Mouse (Mus musculus): Measurements from ENCODE around the gene Ano9. TPM values are rescaled to one million over a fixed set of nuclear protein-coding genes. Genes with fewer than 3 reads are reported as not detected.
A peak's percentile ranks its signal among the peaks of the same experiment; 100 is the strongest.

Gene Ano9
- polyA plus RNA-seq (2016; fragmentation: Nextera tagmentation; extraction: Ambion mirVana) = 1.8 and 2.5 TPM in 2 replicates

GRCm38 (mm10) chr7:141117636-141118035, at the start of gene Ano9:
Ano9 (minus strand) TSS chr7:141117806.
- Histone ChIP-seq H3K9me3 (no peaks in the 10 kb centered on the region), H3K36me3 (replicated peaks) (no peaks in the 10 kb centered on the region), H3K4me1 (peaks cover 12% of the 10 kb centered on the region), H3K4me3 (peak within 1 kb of the TSS; percentile 40), H3K27ac (replicated peaks) (peak within 1 kb of the TSS; percentile 30; the same call in 1 of the 2 replicates), H3K27me3 (replicated peaks; ENCODE audit: low read depth, poor library complexity, severe bottlenecking) (peaks cover 34% of the 10 kb centered on the region)
- peak; percentile 25 for DNase-seq (ENCODE audit: low spot score)
- WGBS = 8% methylated on average over 9 of the region's 9 CpGs

DNA sequence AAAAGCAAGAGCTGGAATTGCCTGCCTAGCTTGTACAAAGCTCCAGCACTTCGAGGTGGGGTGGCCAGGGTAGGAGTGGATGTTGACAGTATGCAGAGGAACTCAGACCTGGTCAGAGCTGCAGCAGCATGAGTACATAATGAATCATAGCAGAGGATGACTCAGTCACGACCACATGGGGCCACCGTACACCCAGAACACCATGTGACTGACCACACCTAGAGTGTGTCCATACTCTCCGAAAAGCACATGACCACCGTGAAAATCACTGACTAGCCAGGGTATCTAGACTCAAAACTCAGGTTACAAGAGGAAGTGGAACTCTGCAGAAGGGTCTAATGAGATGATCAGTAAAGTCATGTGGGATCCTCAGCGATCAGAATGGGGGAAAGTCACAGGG, 47.2 kb upstream of the Ano9 start:
- Histone ChIP-seq H3K4me3 (no peak overlapping the region), H3K9me3 (no peaks in the 10 kb centered on the region), H3K27ac (replicated peaks) (no peak overlapping the region), H3K27me3 (replicated peaks; ENCODE audit: low read depth, poor library complexity, severe bottlenecking) (no peaks in the 10 kb centered on the region), H3K4me1 (peaks cover 24% of the 10 kb centered on the region), H3K36me3 (replicated peaks) (peaks cover 67% of the 10 kb centered on the region)
- 89% methylated on average over 6 of the region's 6 CpGs for WGBS
- DNase-seq (ENCODE audit: low spot score) = no peak

GRCm38 (mm10) chr7:141164397-141164796, 46.8 kb upstream of the Ano9 start:
- DNase-seq (ENCODE audit: low spot score) = no peak
- H3K27ac ChIP-seq (replicated peaks) = no peak overlapping the region
- peaks cover 71% of the 10 kb centered on the region for H3K36me3 ChIP-seq (replicated peaks)
- H3K4me1 ChIP-seq = peaks cover 24% of the 10 kb centered on the region
- H3K27me3 ChIP-seq (replicated peaks; ENCODE audit: low read depth, poor library complexity, severe bottlenecking) = no peaks in the 10 kb centered on the region
- H3K9me3 ChIP-seq = no peaks in the 10 kb centered on the region
- 94% methylated on average over 7 of the region's 7 CpGs for WGBS
- no peak overlapping the region for H3K4me3 ChIP-seq

- Histone ChIP-seq H3K36me3 (replicated peaks) (peaks cover 88% of the 10 kb centered on the region), H3K4me3 (no peak overlapping the region), H3K27me3 (replicated peaks; ENCODE audit: low read depth, poor library complexity, severe bottlenecking) (no peaks in the 10 kb centered on the region), H3K9me3 (no peaks in the 10 kb centered on the region), H3K4me1 (no peaks in the 10 kb centered on the region), H3K27ac (replicated peaks) (no peak overlapping the region)
- no peak for DNase-seq (ENCODE audit: low spot score)
- WGBS = 95% methylated on average over 9 of the region's 9 CpGs
These were observed 37.8 kb upstream of the Ano9 start for GRCm38 (mm10) chr7:141155362-141155761.

GRCm38 (mm10) chr7:141148639-141149038, 31.0 kb upstream of the Ano9 start:
- Histone ChIP-seq H3K4me1 (no peaks in the 10 kb centered on the region), H3K36me3 (replicated peaks) (peaks cover 88% of the 10 kb centered on the region)

DNA sequence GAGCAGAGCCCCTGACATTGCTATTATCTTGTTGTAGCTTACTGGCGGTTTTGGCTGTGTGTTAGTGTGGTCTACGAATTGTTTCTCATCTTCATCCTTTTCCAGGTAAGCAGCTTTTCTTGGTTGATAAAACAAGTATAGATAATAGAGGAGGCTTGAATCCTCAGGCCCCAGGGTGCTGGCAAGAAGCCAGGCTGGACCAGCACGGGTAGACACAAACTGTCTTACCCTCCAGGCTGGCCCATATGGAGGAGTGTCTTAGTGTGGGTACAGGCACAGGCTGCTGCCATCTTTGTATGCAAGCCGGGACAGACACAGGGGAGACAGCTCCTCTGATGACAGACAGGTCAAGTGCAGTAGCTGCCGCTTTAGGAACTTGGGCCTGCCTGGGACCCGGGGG, 29.4 kb upstream of the Ano9 start:
- no peaks in the 10 kb centered on the region for H3K4me1 ChIP-seq
- DNase-seq (ENCODE audit: low spot score) = no peak
- 87% methylated on average over 6 of the region's 6 CpGs for WGBS
- peaks cover 87% of the 10 kb centered on the region for H3K36me3 ChIP-seq (replicated peaks)
- no peak overlapping the region for H3K27ac ChIP-seq (replicated peaks)
- no peaks in the 10 kb centered on the region for H3K27me3 ChIP-seq (replicated peaks; ENCODE audit: low read depth, poor library complexity, severe bottlenecking)
- H3K4me3 ChIP-seq = no peak overlapping the region
- no peaks in the 10 kb centered on the region for H3K9me3 ChIP-seq

More at GRCm38 (mm10) chr7:141148639-141149038, 31.0 kb upstream of the Ano9 start:
- 78% methylated on average over 4 of the region's 4 CpGs for WGBS
- no peaks in the 10 kb centered on the region for H3K9me3 ChIP-seq
- H3K4me3 ChIP-seq = no peak overlapping the region
- H3K27me3 ChIP-seq (replicated peaks; ENCODE audit: low read depth, poor library complexity, severe bottlenecking) = no peaks in the 10 kb centered on the region
- no peak for DNase-seq (ENCODE audit: low spot score)
- H3K27ac ChIP-seq (replicated peaks) = no peak overlapping the region

DNA sequence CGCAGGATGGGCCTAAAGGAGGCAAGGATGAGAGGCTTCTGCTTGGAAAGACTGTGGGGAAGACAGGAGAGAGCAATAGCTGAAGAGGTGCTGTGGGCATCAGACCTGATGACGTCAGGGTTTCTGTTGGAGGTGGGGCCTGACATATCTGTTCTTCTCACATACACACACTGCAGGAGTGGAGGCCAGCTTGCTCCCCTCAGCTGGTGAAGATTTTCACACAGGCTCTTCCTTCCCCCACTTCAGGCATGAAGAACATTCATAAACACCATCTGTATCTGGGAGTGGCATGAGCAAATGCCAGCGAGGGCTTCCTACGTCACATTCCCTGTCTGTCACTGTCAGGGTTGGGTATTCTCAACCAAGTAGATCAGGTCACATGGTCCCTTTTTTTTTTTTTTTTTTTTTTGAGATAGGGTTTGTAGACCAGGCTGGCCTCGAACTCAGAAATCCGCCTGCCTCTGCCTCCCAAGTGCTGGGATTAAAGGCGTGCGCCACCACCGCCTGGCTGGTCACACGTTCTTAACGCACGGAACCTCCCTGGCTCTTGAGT, 28.5 kb upstream of the Ano9 start:
- 94% methylated on average over 12 of the region's 12 CpGs for WGBS
- no peak overlapping the region for H3K27ac ChIP-seq (replicated peaks)
- no peak for DNase-seq (ENCODE audit: low spot score)
- no peaks in the 10 kb centered on the region for H3K4me1 ChIP-seq
- H3K9me3 ChIP-seq = no peaks in the 10 kb centered on the region
- H3K27me3 ChIP-seq (replicated peaks; ENCODE audit: low read depth, poor library complexity, severe bottlenecking) = no peaks in the 10 kb centered on the region
- peaks cover 83% of the 10 kb centered on the region for H3K36me3 ChIP-seq (replicated peaks)
- no peak overlapping the region for H3K4me3 ChIP-seq

- H3K36me3 ChIP-seq (replicated peaks) = peaks cover 81% of the 10 kb centered on the region
- DNase-seq (ENCODE audit: low spot score) = no peak
- H3K27me3 ChIP-seq (replicated peaks; ENCODE audit: low read depth, poor library complexity, severe bottlenecking) = no peaks in the 10 kb centered on the region
- H3K9me3 ChIP-seq = no peaks in the 10 kb centered on the region
- no peak overlapping the region for H3K27ac ChIP-seq (replicated peaks)
- no peaks in the 10 kb centered on the region for H3K4me1 ChIP-seq
- no peak overlapping the region for H3K4me3 ChIP-seq
- WGBS = 69% methylated on average over 1 of the region's 1 CpGs
These were observed 27.8 kb upstream of the Ano9 start for GRCm38 (mm10) chr7:141145403-141145802.

DNA sequence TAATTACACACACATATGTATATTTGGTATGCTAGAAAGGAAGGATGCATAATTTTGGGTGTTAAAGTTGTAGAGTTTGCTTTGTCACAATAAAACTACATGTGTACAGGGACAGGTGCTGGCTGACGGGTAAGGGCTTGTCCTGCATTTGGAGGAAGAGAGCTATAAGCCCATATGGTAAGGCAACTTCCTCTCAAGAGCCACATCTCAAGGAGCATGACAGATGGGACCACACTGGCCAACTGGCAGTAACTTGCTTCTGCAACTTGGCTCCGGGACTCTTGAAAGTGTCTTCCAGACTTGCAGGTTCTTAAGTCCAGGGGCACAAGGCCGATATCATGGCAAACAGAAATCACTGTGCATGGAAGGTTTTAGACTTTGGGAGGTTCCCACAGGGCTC, 27.0 kb upstream of the Ano9 start:
- no peak overlapping the region for H3K27ac ChIP-seq (replicated peaks)
- no peaks in the 10 kb centered on the region for H3K9me3 ChIP-seq
- no peak for DNase-seq (ENCODE audit: low spot score)
- H3K4me3 ChIP-seq = no peak overlapping the region
- peaks cover 87% of the 10 kb centered on the region for H3K36me3 ChIP-seq (replicated peaks)
- no peaks in the 10 kb centered on the region for H3K4me1 ChIP-seq
- 90% methylated on average over 3 of the region's 3 CpGs for WGBS
- no peaks in the 10 kb centered on the region for H3K27me3 ChIP-seq (replicated peaks; ENCODE audit: low read depth, poor library complexity, severe bottlenecking)

DNA sequence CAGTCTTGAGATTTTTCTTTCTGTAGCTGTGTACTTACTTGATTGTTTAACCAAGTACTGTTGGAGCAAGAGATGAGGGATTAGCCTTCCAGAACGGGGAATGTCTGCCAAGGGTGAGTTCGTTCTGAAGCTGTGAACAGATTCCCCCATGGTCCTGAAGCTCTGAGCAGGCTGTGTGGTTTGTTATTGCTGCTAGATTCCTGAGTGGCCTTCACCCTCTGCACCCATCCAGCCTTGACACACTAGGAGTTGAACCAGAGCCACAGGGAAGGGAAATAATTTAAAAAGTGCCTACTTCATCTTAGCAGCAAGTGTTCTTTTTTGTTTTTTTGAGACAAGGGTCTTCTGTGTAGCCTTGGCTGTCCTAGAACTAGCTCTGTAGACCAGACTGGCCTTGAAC, 26.3 kb upstream of the Ano9 start:
- no peaks in the 10 kb centered on the region for H3K4me1 ChIP-seq
- H3K36me3 ChIP-seq (replicated peaks) = peaks cover 91% of the 10 kb centered on the region
- no peaks in the 10 kb centered on the region for H3K9me3 ChIP-seq
- no peak overlapping the region for H3K27ac ChIP-seq (replicated peaks)
- H3K27me3 ChIP-seq (replicated peaks; ENCODE audit: low read depth, poor library complexity, severe bottlenecking) = no peaks in the 10 kb centered on the region
- DNase-seq (ENCODE audit: low spot score) = no peak
- H3K4me3 ChIP-seq = no peak overlapping the region
- WGBS = 87% methylated on average over 2 of the region's 2 CpGs

GRCm38 (mm10) chr7:141143112-141143511, 25.5 kb upstream of the Ano9 start:
- DNase-seq (ENCODE audit: low spot score) = peak; percentile 55
- no peaks in the 10 kb centered on the region for H3K9me3 ChIP-seq
- peaks cover 91% of the 10 kb centered on the region for H3K36me3 ChIP-seq (replicated peaks)
- H3K27ac ChIP-seq (replicated peaks) = no peak overlapping the region
- H3K4me3 ChIP-seq = no peak overlapping the region
- H3K4me1 ChIP-seq = no peaks in the 10 kb centered on the region
- 57% methylated on average over 5 of the region's 5 CpGs for WGBS
- H3K27me3 ChIP-seq (replicated peaks; ENCODE audit: low read depth, poor library complexity, severe bottlenecking) = no peaks in the 10 kb centered on the region

GRCm38 (mm10) chr7:141141326-141141725, 23.7 kb upstream of the Ano9 start:
- H3K9me3 ChIP-seq = no peaks in the 10 kb centered on the region
- peaks cover 91% of the 10 kb centered on the region for H3K36me3 ChIP-seq (replicated peaks)

DNA sequence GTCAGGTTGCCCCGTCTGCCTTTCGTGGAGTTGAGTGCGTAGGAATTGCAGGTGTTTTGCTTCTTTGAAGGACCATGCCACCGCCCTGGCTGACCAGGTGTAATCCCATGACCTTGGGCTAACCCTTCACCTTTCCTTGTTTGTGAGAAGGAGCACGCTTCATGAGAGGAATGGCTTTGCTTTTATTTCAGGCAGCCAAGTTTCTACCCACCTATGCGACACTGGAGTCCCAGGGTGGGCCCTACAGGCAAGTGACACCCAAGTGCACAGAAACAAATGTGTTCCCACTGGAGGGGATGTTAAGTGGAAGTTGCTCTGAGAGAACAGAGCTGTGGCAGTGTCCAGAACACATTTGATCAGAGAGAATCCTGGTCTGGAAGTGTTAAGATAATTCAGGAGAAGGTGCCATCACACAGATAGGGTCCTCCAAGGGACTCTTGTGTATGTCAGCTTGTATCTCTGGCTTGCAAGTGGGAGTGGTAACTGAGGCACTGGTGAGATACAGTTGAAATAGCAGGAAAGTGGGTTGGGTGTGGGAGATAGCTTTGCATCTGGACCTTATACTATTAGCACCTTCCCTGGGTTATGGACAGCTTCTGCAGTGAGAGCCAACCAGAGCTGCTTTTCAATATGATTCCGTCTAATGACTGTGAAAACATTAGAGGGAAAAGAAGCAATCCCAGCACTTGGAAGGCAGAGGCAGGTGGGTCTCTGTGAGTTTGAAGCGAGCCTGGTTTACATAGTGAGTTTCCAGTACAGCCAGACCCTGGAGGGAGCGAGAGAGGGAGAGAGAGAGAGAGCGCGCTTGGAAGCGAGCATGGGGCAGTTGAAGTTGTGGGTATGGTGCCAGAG, 14.5 kb upstream of the Ano9 start:
- Histone ChIP-seq H3K9me3 (no peaks in the 10 kb centered on the region), H3K27ac (replicated peaks) (peak overlapping the region; percentile 93), H3K4me3 (peak overlapping the region; percentile 84), H3K4me1 (peaks cover 22% of the 10 kb centered on the region), H3K36me3 (replicated peaks) (peaks cover 34% of the 10 kb centered on the region), H3K27me3 (replicated peaks; ENCODE audit: low read depth, poor library complexity, severe bottlenecking) (no peaks in the 10 kb centered on the region)
- DNase-seq (ENCODE audit: low spot score) = no peak
- 55% methylated on average over 12 of the region's 12 CpGs for WGBS

More at GRCm38 (mm10) chr7:141141326-141141725, 23.7 kb upstream of the Ano9 start:
- Histone ChIP-seq H3K4me3 (no peak overlapping the region), H3K27me3 (replicated peaks; ENCODE audit: low read depth, poor library complexity, severe bottlenecking) (no peaks in the 10 kb centered on the region), H3K4me1 (no peaks in the 10 kb centered on the region), H3K27ac (replicated peaks) (no peak overlapping the region)
- no peak for DNase-seq (ENCODE audit: low spot score)
- WGBS = 90% methylated on average over 4 of the region's 4 CpGs

All from embryonic facial prominence, embryonic 10.5 days (tissue).